Mouse (Mus musculus) right cerebral cortex, adult 18-20 months (tissue): ENCODE results near the gene Agbl1.
"Not testable (repeated sequence)": the region's sequence is repeated elsewhere in the genome, so short reads cannot be mapped to it uniquely, and the experiment has no call there.

Source experiments
- DNase-seq: peaks from one replicate; pipeline ENCODE4 v3.0.0; 2022; ENCODE audit warnings: mixed read lengths

Agbl1 gene

DNA sequence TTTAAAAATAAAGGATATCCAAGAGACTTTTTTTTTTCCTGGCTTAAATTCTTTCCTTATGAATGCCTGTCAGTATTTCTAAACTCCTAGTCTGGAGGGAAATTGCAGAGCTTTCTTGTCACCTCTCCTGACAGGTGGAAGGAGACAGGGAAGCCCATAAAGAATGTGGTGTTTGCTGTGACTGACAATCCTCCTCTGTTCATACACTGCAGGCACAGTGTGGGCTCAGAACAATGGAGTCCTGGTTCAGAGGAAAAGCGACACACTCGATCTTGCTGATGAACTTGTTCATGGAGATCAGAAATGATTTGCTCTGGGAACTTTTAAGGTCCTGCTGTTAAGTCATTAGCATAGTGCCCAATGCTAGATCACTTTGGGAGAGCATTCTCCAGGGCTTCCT lies 368.1 kb downstream of the Agbl1 start:
- DNase-seq = no peak

DNA sequence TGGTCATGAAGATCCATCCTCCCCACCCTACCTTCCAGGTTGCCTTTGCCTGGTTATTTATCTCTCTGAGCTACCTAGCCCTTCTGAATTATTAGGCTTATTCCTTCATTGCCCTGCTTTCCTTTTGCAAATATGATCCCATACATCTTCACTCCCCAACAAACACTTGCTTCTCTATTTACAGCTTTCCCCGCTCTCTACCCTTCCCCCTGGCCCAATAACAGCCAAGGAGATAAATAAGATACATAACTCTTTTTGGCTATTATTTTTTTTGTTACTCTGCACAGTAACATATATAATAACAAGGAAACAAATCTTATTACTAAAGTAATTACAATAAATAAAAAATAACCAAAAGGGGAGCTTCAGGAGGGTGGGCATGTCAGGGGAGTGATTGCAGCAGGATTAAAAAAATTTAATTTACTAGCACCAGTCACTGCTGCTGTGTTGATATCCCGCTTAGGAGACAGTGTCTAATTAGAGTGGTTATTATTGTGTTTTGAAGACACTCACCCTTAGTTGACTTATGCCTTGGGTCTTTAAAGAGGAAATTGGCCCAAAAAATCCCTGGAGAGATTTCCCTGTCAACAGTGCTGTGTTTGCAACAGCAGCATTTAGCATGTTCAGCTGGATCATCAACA lies 370.5 kb downstream of the Agbl1 start:
- DNase-seq = no peak

- no peak for DNase-seq
These were observed 399.8 kb downstream of the Agbl1 start for GRCm38 (mm10) chr7:76629528-76629927.

DNA sequence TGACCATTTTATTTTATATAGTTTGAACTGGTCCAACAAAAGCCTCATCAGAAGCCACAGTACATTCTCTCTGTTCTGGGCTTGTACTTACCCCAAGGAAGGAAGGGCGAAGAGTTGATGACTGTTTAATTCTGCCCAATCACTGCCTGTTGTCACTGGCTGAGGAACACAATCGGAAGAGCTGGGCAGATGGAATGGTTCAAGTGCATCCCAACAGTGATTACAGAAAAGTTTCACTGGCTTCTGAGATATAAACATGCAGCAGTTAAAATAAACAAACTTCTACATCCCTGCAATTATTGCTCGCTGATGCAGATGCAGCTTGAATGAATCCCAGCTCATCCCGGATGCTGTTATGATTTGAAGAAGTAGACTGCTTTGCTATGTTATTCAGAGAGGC lies 421.3 kb downstream of the Agbl1 start:
- DNase-seq = no peak

GRCm38 (mm10) chr7:76661072-76661471 lies 431.4 kb downstream of the Agbl1 start:
- DNase-seq = no peak

DNA sequence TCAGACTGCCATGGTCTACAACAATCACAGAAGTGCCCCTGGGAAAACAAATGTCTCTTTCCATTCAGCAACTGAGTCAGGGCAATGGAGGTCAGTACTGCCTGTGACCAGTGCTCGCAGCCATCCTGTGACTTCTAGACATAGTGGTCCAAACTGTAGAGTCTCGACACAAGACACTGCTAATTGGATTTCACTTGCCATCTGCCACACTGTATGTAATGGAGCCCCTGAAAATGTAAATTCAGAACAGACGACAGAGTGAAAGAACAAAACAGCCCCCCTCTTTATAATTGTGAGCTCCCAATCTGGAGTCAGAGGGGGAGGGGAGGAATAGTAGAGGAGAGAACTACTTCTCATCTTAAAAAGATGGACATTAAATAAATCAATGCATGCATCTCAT lies 445.2 kb downstream of the Agbl1 start:
- no peak for DNase-seq

- DNase-seq = no peak
These were observed 471.5 kb downstream of the Agbl1 start for GRCm38 (mm10) chr7:76701224-76701623.

GRCm38 (mm10) chr7:76732220-76732619 lies 502.5 kb downstream of the Agbl1 start:
- not testable (repeated sequence) for DNase-seq

DNA sequence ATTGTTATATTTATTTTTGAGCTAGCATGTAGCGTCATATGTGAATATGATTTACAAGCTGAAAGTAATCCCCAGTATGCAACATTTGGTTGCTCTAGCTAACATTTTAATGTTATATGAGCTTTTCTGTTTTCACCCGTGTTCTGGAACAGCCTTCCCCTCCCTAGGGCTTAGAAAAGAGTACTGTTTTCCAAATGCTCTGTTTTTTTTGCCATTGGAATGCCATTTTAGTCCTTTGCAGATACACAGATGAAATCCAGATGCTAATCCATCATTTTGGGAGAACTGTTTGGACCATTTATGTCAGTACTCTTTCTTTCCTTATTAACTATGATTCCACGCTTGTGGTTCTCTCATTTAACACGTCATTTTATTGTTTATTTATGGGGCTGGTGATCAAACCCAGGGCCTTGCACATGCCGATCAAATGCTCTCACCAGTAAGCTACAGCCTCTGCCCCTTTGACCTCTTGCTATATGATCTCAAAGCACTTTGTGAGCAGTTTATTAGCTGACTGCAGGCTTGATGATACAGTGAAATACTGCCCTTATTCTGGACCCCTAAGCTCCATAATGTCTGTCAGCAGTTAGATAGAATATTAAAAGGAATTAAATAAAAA lies 547.7 kb downstream of the Agbl1 start:
- DNase-seq = no peak

DNA sequence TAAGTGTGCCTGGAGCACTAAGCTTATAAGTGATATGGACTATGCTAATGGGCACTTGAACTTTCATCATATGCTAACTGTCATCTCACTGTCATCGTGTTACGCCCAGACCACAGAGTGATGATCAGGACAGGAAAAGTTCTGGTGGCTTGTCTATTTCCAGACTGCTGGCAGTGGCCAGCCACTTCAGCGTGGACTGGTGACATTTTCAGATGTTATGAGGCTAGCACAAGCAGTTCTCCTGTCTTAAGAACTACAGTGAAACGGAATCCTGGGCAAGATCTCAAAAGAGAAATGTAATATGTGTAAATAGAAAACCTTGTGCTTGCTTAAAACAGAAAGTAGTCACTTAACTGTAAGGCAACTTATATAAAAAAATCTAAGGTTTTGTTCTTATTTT lies 550.8 kb downstream of the Agbl1 start:
- no peak for DNase-seq

DNA sequence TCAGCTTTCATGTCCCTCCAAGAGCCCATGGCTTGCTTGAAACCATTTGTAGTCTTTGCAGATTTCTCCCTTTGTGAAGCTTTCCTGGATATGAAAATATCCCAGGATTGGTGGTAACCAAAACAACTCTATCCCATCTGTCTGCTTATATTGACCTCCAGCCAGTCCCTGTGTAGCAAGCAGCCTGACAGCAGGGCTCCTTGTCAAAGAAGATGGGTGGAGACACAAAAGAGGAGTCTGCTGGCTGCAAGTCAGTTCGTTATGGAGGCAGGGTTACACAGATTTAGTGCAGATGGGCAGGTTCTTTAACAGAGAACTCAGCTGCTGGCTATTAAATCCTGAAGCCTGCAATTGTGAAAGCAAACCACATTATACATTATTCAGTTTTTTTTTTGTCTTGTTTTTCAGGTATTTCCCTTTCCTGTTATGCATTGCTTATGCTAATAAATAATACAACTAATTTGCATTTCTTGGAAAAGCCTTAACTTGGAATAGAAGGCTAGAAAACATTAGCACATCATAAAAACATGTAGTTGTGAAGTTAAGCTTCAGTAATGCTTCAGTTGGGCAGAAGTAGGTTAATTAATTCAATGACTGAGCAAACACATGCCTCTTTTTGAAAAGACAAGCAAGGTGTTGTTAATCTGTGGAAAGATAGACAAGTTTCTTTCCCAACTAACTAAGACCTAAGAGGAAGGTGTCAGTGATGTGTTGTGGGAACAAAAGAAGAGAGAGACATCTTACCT lies 559.0 kb downstream of the Agbl1 start:
- no peak for DNase-seq

DNA sequence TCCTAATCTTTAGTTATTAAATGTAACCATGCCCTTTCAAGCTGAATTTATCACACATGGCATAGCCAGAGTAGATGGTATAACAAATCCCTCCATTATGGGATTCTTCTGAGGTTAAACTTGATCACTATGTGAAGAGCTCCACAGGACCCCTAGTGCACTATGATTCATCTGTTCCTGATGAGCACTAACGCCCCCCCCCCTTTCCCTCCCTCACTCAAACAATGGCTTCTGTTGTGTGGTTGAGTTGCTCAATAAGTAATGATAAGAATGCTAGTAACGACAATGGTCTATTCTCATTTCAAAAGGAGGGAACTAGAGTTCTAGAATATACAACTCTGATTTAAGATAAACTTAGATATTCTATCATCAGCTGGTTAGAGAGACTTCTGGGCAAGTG lies 560.4 kb downstream of the Agbl1 start:
- no peak for DNase-seq

DNA sequence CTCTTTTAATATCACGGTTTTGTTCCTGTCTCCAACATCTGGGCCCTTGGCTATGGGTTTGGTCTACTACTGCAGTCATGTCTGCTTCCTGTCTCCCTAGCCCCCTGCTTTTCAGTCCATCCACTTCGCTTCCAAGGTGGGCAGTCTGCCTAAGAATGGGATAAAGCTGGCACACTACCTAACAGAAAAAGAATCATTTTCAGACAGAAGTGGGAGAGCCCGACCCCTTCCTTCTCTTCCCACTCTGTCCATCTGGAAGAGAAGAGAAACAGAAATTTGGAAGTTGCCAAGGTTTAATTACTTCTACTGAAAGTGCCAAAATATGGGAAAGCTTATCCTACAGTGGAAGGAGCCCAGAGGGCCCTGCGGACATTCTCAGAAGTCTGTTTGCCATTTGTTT lies 561.6 kb downstream of the Agbl1 start:
- peak; percentile 1 for DNase-seq

GRCm38 (mm10) chr7:76810003-76810402 lies 580.3 kb downstream of the Agbl1 start:
- DNase-seq = no peak

GRCm38 (mm10) chr7:76820571-76820970 lies 590.9 kb downstream of the Agbl1 start:
- DNase-seq = no peak

- DNase-seq = no peak
These were observed 612.5 kb downstream of the Agbl1 start for GRCm38 (mm10) chr7:76842146-76842545.

DNA sequence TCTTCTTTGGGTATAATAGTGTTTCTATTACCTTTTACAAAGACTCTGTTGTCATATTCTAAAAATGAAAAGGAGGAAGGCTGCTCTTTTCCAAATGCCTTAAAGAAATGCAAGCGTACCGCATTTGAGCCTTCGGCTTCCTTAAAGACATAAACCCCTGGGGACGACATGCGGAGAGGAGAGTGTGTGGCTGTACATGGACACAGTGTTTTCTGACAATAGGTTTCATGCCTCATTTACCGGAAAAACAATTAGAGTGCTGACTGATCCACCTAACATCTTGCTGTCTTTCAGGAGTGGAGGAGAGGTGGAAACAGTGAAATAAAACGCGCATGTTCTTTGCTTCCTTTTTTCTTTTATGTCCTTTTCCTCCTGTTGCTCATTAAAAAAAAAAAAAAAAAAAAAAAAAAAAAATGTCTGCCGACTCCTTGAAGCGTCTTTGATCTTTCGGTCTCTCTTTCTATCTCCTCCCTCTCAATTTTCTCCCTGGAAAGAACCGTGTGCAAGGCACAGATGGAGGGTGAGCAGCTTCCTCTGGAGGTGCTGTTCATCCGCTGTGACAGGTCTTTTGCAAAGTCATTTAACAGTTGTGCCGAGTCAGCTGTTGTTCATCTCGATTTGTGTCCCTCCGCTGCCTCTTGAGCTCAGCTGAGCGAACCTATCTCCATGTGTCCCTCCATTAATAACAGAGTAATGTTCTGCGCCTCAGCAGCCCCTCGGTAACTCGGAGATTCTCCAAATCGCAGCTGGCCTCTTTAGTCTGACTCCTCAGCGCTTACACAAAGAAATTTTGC lies 659.9 kb downstream of the Agbl1 start:
- peak; percentile 5 for DNase-seq

- no peak for DNase-seq
These were observed 674.4 kb downstream of the Agbl1 start for GRCm38 (mm10) chr7:76904096-76904495.

DNA sequence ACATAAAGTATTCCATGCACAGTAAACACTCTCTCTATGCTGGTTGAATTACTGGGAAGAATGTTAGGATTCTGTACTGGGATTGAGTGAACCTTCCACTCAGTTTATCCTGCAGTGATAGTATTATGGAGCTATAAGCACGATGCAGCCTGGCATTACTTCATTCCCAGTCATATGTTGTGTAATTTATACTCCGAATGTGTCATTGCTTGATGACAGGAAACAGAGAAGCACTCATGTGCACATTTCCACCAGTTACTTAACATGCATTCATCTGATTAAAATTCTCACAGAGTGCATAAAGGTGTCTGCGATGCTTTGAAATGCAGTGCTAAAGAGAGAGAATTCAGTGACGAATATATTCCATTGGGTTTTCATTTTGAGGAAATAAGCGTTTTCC lies 682.0 kb downstream of the Agbl1 start:
- no peak for DNase-seq

DNA sequence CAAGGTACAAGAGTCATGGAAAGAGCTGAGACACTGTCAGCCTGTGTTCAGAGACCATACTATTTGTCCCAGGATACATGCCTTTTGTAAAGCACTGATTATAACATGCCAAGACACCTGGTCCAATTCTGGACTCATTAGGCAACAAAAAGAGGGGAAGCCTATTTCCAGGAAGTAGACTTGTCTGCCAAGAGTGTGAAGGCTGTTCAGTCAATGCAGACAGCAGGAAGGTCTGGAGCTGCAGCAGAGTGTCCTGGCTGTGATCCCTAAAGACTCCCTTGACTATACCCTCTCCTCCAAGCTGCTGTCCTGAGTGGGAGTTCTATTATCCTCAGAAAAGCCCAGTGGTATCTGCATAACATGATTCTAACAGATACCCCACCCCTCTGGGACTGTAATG lies 689.2 kb downstream of the Agbl1 start:
- no peak for DNase-seq

DNA sequence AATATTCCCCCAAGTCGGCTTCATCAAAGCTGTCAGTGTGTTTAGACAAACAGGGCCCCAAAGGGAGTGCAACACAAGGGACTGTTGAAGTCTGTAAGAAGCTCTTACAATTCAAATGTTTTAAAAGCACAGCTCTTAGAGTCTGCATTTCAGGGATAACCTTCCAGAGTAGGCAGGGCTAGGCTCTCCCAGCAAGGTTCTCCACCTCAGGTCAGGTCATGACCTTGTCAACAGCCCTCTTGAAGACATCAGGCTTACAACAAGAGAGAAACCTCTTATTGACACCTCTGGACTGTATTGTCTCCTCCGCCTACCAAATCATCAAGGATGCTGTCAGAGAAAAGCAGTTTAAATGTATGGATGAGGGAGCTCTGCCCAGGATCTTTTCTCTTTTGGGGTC lies 692.0 kb downstream of the Agbl1 start:
- DNase-seq = no peak

GRCm38 (mm10) chr7:76935219-76935618 lies 705.5 kb downstream of the Agbl1 start:
- DNase-seq = no peak

- peak; percentile 21 for DNase-seq
These were observed 711.8 kb downstream of the Agbl1 start for GRCm38 (mm10) chr7:76941531-76941930.
